Mouse (Mus musculus): ENCODE data around the gene Gm4340. TPM values are rescaled to one million over a fixed set of nuclear protein-coding genes. Genes with fewer than 3 reads are reported as not detected.
"Not testable (repeated sequence)": the region's sequence is repeated elsewhere in the genome, so short reads cannot be mapped to it uniquely, and the experiment has no call there.

Gm4340 gene
- not detected in 2 replicates for polyA plus RNA-seq (2012; rRNA removed)

DNA sequence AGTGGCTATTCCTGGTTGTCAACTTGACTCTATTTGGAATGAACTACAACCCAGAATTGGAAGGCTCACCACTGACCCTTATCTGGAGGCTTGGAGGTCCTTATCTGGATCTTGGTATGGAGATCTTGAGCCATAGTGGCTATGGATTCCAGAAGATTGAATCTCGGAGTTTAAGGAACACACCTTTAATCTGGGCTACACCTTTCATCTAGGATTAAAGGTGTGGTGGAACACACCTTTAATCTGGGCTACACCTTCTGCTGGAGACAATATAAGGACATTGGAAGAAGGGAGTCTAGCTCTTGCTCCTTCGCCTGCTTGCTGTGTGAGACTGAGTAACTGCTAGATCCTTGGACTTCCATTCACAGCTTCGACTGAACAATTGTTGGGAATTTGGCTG is at the start of gene Gm4340:
Gene Gm4340 (plus strand): TSS at position 301 of the 400 bp plus-strand sequence.
- H3K27me3 ChIP-seq (ENCODE audit: control insufficient read depth, insufficient read depth, low read length); H3K4me3 ChIP-seq (ENCODE audit: low read depth, low read length); H3K27ac ChIP-seq (ENCODE audit: insufficient read depth, low read depth, low read length); H3K4me1 ChIP-seq (ENCODE audit: control insufficient read depth, insufficient read depth, insufficient read length, low read length); H3K36me3 ChIP-seq (ENCODE audit: control insufficient read depth, insufficient read depth, low read length): not testable (repeated sequence)
- WGBS, result no CpG with 5 or more reads among the region's 3 CpGs

DNA sequence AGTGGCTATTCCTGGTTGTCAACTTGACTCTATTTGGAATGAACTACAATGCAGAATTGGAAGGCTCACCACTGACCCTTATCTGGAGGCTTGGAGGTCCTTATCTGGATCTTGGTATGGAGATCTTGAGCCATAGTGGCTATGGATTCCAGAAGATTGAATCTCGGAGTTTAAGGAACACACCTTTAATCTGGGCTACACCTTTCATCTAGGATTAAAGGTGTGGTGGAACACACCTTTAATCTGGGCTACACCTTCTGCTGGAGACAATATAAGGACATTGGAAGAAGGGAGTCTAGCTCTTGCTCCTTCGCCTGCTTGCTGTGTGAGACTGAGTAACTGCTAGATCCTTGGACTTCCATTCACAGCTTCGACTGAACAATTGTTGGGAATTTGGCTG is 42.6 kb upstream of the Gm4340 start, which contains the start of gene Gm6763:
Gene Gm6763 (plus strand): TSS at position 301 of the 400 bp plus-strand sequence.
- not testable (repeated sequence) for H3K36me3 ChIP-seq (ENCODE audit: control insufficient read depth, insufficient read depth, low read length); H3K4me1 ChIP-seq (ENCODE audit: control insufficient read depth, insufficient read depth, insufficient read length, low read length); H3K4me3 ChIP-seq (ENCODE audit: low read depth, low read length); H3K27me3 ChIP-seq (ENCODE audit: control insufficient read depth, insufficient read depth, low read length); H3K27ac ChIP-seq (ENCODE audit: insufficient read depth, low read depth, low read length)
- WGBS, result no CpG with 5 or more reads among the region's 3 CpGs

DNA sequence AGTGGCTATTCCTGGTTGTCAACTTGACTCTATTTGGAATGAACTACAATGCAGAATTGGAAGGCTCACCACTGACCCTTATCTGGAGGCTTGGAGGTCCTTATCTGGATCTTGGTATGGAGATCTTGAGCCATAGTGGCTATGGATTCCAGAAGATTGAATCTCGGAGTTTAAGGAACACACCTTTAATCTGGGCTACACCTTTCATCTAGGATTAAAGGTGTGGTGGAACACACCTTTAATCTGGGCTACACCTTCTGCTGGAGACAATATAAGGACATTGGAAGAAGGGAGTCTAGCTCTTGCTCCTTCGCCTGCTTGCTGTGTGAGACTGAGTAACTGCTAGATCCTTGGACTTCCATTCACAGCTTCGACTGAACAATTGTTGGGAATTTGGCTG is 34.1 kb upstream of the Gm4340 start, which contains the start of gene Gm8764:
Gene Gm8764 (plus strand): TSS at position 301 of the 400 bp plus-strand sequence.
- no CpG with 5 or more reads among the region's 3 CpGs for WGBS
- not testable (repeated sequence) for H3K36me3 ChIP-seq (ENCODE audit: control insufficient read depth, insufficient read depth, low read length); H3K27ac ChIP-seq (ENCODE audit: insufficient read depth, low read depth, low read length)

DNA sequence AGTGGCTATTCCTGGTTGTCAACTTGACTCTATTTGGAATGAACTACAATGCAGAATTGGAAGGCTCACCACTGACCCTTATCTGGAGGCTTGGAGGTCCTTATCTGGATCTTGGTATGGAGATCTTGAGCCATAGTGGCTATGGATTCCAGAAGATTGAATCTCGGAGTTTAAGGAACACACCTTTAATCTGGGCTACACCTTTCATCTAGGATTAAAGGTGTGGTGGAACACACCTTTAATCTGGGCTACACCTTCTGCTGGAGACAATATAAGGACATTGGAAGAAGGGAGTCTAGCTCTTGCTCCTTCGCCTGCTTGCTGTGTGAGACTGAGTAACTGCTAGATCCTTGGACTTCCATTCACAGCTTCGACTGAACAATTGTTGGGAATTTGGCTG is 25.6 kb upstream of the Gm4340 start, which contains the start of gene Gm21304:
Gene Gm21304 (plus strand): TSS at position 301 of the 400 bp plus-strand sequence.
- not testable (repeated sequence) for H3K36me3 ChIP-seq (ENCODE audit: control insufficient read depth, insufficient read depth, low read length)
- no CpG with 5 or more reads among the region's 3 CpGs for WGBS

More for the DNA sequence above, 34.1 kb upstream of the Gm4340 start, which contains the start of gene Gm8764:
- not testable (repeated sequence) for H3K4me1 ChIP-seq (ENCODE audit: control insufficient read depth, insufficient read depth, insufficient read length, low read length); H3K27me3 ChIP-seq (ENCODE audit: control insufficient read depth, insufficient read depth, low read length); H3K4me3 ChIP-seq (ENCODE audit: low read depth, low read length)

GRCm38 (mm10) chr10:104176724-104177123 is 17.1 kb upstream of the Gm4340 start, which contains the start of gene Gm21312:
Gene Gm21312 (plus strand): TSS chr10:104177024.
- H3K4me3 ChIP-seq (ENCODE audit: low read depth, low read length); H3K27ac ChIP-seq (ENCODE audit: insufficient read depth, low read depth, low read length); H3K36me3 ChIP-seq (ENCODE audit: control insufficient read depth, insufficient read depth, low read length); H3K27me3 ChIP-seq (ENCODE audit: control insufficient read depth, insufficient read depth, low read length); H3K4me1 ChIP-seq (ENCODE audit: control insufficient read depth, insufficient read depth, insufficient read length, low read length): not testable (repeated sequence)
- no CpG with 5 or more reads among the region's 3 CpGs for WGBS

More for the DNA sequence above, 25.6 kb upstream of the Gm4340 start, which contains the start of gene Gm21304:
- not testable (repeated sequence) for H3K4me1 ChIP-seq (ENCODE audit: control insufficient read depth, insufficient read depth, insufficient read length, low read length); H3K4me3 ChIP-seq (ENCODE audit: low read depth, low read length); H3K27me3 ChIP-seq (ENCODE audit: control insufficient read depth, insufficient read depth, low read length); H3K27ac ChIP-seq (ENCODE audit: insufficient read depth, low read depth, low read length)

GRCm38 (mm10) chr10:104185233-104185632 is 8.6 kb upstream of the Gm4340 start, which contains the start of gene Gm20765:
Gene Gm20765 (plus strand): TSS chr10:104185533.
- WGBS, result no CpG with 5 or more reads among the region's 3 CpGs
- not testable (repeated sequence) for H3K36me3 ChIP-seq (ENCODE audit: control insufficient read depth, insufficient read depth, low read length); H3K4me1 ChIP-seq (ENCODE audit: control insufficient read depth, insufficient read depth, insufficient read length, low read length); H3K4me3 ChIP-seq (ENCODE audit: low read depth, low read length); H3K27me3 ChIP-seq (ENCODE audit: control insufficient read depth, insufficient read depth, low read length); H3K27ac ChIP-seq (ENCODE audit: insufficient read depth, low read depth, low read length)

DNA sequence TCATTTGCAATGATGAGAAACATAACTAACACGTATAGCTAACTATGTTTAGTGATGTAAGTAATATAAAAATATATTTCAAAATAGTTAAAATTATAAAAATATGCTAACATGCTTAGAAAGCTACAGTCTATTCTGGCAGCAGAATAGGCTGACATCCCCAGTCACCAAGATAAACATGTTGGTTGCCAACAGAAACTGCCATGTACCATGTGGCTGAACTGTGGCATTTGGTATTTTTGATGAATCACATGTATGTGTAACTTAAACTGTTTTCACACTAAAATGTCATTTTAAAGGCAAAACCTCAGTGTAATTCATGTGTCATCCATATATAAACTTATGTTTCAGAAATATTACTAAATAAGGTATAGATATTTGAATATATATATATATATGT is 15.8 kb downstream of the Gm4340 start:
- H3K4me1 ChIP-seq (ENCODE audit: control insufficient read depth, insufficient read depth, insufficient read length, low read length), result no peaks in the 10 kb centered on the region
- no peak overlapping the region for H3K4me3 ChIP-seq (ENCODE audit: low read depth, low read length)
- no peak for TF ChIP-seq POLR2A (IDR thresholded peaks at IDR 0.05; ENCODE audit: low read depth, low read length)
- TF ChIP-seq CTCF (IDR thresholded peaks at IDR 0.05; ENCODE audit: extremely low read depth, insufficient read length, insufficient replicate concordance, low read depth, low read length), result no peak
- 82% methylated on average over 1 of the region's 1 CpGs for WGBS
- no peak overlapping the region for H3K27ac ChIP-seq (ENCODE audit: insufficient read depth, low read depth, low read length)
- H3K36me3 ChIP-seq (ENCODE audit: control insufficient read depth, insufficient read depth, low read length), result no peaks in the 10 kb centered on the region
- no peaks in the 10 kb centered on the region for H3K27me3 ChIP-seq (ENCODE audit: control insufficient read depth, insufficient read depth, low read length)

- Histone ChIP-seq H3K27ac (ENCODE audit: insufficient read depth, low read depth, low read length) (no peak overlapping the region), H3K4me1 (ENCODE audit: control insufficient read depth, insufficient read depth, insufficient read length, low read length) (no peaks in the 10 kb centered on the region), H3K27me3 (ENCODE audit: control insufficient read depth, insufficient read depth, low read length) (no peaks in the 10 kb centered on the region), H3K36me3 (ENCODE audit: control insufficient read depth, insufficient read depth, low read length) (no peaks in the 10 kb centered on the region), H3K4me3 (ENCODE audit: low read depth, low read length) (no peak overlapping the region)
- no peak for TF ChIP-seq CTCF (IDR thresholded peaks at IDR 0.05; ENCODE audit: extremely low read depth, insufficient read length, insufficient replicate concordance, low read depth, low read length)
- TF ChIP-seq POLR2A (IDR thresholded peaks at IDR 0.05; ENCODE audit: low read depth, low read length), result no peak
- WGBS, result 78% methylated on average over 3 of the region's 3 CpGs
These were observed 16.6 kb downstream of the Gm4340 start for GRCm38 (mm10) chr10:104210268-104210990.

Measured in small intestine, adult 2 months (tissue).